Mouse (Mus musculus) intestine, embryonic 14.5 days (tissue): ENCODE results near the gene Ewsr1. TPM values are rescaled to one million over a fixed set of nuclear protein-coding genes. Genes with fewer than 3 reads are reported as not detected.

Experiments used
- ATAC-seq: fragments of 200-750 bp; cut with Nextera tagmentation; replicated peaks from 2 replicates; pipeline ENCODE4 v1.8.0; 2017; ENCODE audit warnings: low read depth, moderate number of reproducible peaks, moderate TSS enrichment, moderate library complexity; ENCODE audit not compliant: low FRiP score, low TSS enrichment
- DNase-seq: peaks from one replicate; pipeline ENCODE4 v3.0.0-alpha.2; 2018; ENCODE audit warnings: low spot score
- H3K27ac ChIP-seq: fragments of 300-500 bp; sonication (generic); 2 replicates; pipeline ENCODE4 v1.5.1; 2014; ENCODE audit warnings: low read depth, mild to moderate bottlenecking, control low read depth
- H3K27me3 ChIP-seq: fragments of 300-500 bp; sonication (generic); replicated peaks from 2 replicates; pipeline ENCODE4 v1.6.1; 2014; ENCODE audit warnings: low read length, control low read depth; ENCODE audit not compliant: control insufficient read depth, insufficient read depth
- H3K36me3 ChIP-seq: fragments of 300-500 bp; sonication (generic); 2 replicates; pipeline ENCODE4 v1.6.1; 2014; ENCODE audit warnings: low read length, control low read depth; ENCODE audit not compliant: control insufficient read depth, insufficient read depth
- H3K4me1 ChIP-seq: fragments of 300-500 bp; sonication (generic); replicated peaks from 2 replicates; pipeline ENCODE4 v1.6.1; 2014; ENCODE audit warnings: low read length, control low read depth, mixed read lengths; ENCODE audit not compliant: control insufficient read depth, insufficient read depth
- H3K4me2 ChIP-seq: fragments of 300-500 bp; sonication (generic); 2 replicates; pipeline ENCODE4 v1.6.1; 2014; ENCODE audit warnings: low read length
- H3K4me3 ChIP-seq: fragments of 300-500 bp; sonication (generic); 2 replicates; pipeline ENCODE4 v1.5.1; 2014; ENCODE audit warnings: low read depth, low read length, control low read depth, mixed read lengths
- H3K9ac ChIP-seq: fragments of 300-500 bp; sonication (generic); 2 replicates; pipeline ENCODE4 v1.6.1; 2014; ENCODE audit warnings: mild to moderate bottlenecking, low read length
- H3K9me3 ChIP-seq: fragments of 300-500 bp; sonication (generic); 2 replicates; pipeline ENCODE4 v1.6.1; 2016; ENCODE audit warnings: low read length, control low read depth; ENCODE audit not compliant: control insufficient read depth
- WGBS: fragments of 180-500 bp; shearing (Covaris S2); extraction: QIAGEN DNeasy Blood & Tissue Kit; methylation state at CpG from one replicate; pipeline ENCODE4 v1.1.7; 2014; 5-methylcytosine and 5-hydroxymethylcytosine counted together
- polyA plus RNA-seq: library from polyadenylated mRNA; unstranded; fragments of >200 nt; fragmentation: Nextera tagmentation; extraction: Ambion mirVana; gene quantifications from 2 replicates; pipeline ENCODE4 v1.2.1, GENCODE M21; 2014

Ewsr1 gene
- polyA plus RNA-seq, 1 experiment from 2014 or later, result 373 TPM

DNA sequence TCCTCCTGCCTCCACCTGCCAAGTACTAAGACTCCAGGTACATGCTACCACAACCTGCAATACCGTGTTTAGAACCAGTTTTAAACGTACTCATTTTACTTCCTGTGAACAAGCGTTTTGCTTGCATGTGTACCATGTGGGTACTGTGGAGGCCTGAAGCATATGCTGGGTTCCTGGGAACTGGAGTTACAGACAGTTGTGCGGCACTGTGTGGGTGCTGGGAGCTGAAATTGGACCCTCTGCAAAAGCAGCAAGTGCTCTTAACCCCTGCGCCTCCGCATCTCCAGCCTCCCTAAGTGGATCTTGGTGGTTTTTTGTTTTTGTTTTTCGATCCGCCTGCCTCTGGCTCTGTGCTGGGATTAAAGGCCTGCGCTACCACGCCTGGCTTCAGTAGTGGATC lies 47.4 kb downstream of the Ewsr1 start:
- H3K27ac ChIP-seq, result no peak overlapping the region
- H3K9me3 ChIP-seq, result no peaks in the 10 kb centered on the region
- H3K27me3 ChIP-seq, result peaks cover 17% of the 10 kb centered on the region
- no peaks in the 10 kb centered on the region for H3K36me3 ChIP-seq
- ATAC-seq (no peak), DNase-seq (no peak)
- no peak overlapping the region for H3K4me3 ChIP-seq
- H3K4me2 ChIP-seq, result no peak overlapping the region
- H3K9ac ChIP-seq, result no peak overlapping the region
- H3K4me1 ChIP-seq, result no peaks in the 10 kb centered on the region
- 85% methylated on average over 10 of the region's 10 CpGs for WGBS

DNA sequence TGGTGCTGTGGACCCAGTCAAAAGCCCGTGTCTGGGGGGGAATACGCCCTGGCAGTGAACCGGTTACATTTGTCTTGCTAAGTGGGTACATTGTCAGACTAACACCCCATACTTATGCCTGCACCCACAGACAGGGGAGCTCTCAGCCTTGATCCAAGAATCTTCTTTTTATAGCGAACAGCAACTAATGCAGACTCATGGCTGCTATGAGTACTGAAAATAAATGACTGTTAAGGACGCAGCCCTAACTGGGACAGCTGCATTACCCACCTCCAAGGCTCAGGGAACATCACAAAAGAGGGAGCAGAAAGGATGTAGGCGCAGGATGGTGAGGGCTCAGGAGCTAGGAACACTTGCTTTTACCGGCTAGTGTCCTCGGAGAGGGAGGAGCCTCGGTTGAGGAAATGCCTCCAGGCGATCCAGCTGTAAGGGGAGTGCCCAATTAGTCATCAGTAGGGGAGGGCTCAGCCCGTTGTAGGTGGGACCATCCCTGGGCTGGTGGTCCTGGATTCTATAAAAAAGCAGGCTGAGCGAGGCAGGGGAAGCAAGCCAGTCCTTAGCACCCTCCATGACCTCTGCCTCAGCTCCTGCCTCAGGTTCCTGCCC lies 52.6 kb downstream of the Ewsr1 start:
- H3K36me3 ChIP-seq, result peaks cover 9% of the 10 kb centered on the region
- 47% methylated on average over 12 of the region's 12 CpGs for WGBS
- no peak for ATAC-seq
- H3K4me3 ChIP-seq, result no peak overlapping the region
- no peak for DNase-seq
- H3K4me1 ChIP-seq, result no peaks in the 10 kb centered on the region
- no peak overlapping the region for H3K27ac ChIP-seq
- H3K27me3 ChIP-seq, result no peaks in the 10 kb centered on the region
- no peaks in the 10 kb centered on the region for H3K9me3 ChIP-seq
- H3K4me2 ChIP-seq, result no peak overlapping the region
- no peak overlapping the region for H3K9ac ChIP-seq

DNA sequence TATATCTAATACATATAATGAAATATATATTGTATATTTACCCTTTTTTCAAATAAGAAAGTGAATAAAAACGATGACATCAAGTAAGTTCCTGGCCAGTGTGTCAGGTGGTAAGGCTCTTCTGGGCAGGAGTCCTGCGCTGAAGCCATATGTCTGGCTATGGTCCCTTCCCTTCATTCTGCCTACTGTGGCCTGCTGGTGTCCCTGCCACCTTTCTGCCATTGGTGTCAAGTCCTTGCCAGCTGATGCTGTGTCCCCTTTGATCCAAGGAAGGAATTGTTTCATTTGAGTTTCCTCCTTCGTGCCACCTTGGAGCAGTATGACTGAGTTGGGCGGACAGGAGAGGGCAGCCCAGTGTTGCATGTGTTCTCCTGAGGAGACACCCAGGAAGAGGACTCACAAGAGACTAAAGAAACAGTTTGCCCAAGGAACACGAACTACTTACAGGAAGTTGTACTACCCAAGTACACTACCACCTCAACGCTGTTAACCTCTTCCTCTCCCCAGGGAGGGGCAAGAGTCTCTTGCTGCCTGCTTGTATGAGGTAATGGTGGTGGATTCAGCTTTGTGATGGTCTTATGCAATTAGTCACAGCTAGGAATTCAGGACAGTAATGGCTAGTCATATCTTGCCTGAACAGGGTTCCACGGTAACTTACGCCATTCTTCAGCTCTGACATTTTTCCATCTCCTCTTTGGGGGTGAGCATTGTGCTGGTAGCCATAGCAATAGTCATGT lies 56.3 kb downstream of the Ewsr1 start:
- Histone ChIP-seq H3K9ac (no peak overlapping the region), H3K4me1 (no peaks in the 10 kb centered on the region), H3K4me2 (no peak overlapping the region), H3K36me3 (peaks cover 34% of the 10 kb centered on the region), H3K27ac (no peak overlapping the region), H3K27me3 (no peaks in the 10 kb centered on the region), H3K4me3 (no peak overlapping the region), H3K9me3 (no peaks in the 10 kb centered on the region)
- DNase-seq (no peak), ATAC-seq (no peak)
- 86% methylated on average over 8 of the region's 8 CpGs for WGBS

DNA sequence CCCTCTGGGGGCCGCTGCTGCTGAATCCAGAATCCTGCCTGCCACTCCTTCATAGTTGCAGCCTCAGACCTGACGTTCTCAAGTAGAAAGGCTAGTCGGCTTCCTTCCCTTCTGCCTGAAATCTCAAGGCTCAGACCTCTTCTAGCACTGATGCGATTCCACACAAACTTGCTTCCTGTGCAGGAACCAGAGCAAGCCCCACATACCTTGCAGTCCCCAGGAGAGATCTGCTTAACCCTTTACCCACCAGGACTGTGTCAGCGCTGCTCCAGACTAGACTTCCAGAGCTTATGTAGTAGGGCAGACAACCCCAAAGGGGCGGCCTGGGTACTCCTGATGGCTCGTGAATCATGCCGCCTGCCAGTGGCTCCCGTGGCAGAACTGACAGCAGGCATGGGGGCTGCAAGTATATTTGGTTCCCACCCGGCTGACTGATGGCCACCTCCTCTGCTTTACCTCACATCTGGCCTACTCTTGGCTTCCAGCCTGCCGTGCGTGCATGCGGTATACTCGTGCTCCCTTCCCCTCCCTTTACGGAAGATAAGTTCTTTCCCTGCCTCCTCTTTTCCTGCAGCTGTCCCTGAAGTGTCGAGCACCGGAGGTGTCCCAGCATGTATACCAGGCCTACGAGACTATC lies 57.8 kb downstream of the Ewsr1 start:
- DNase-seq, result no peak
- Histone ChIP-seq H3K9ac (no peak overlapping the region), H3K27me3 (no peaks in the 10 kb centered on the region), H3K4me1 (no peaks in the 10 kb centered on the region), H3K27ac (no peak overlapping the region), H3K4me3 (no peak overlapping the region), H3K36me3 (peaks cover 49% of the 10 kb centered on the region), H3K4me2 (no peak overlapping the region), H3K9me3 (no peaks in the 10 kb centered on the region)
- no peak for ATAC-seq
- 64% methylated on average over 18 of the region's 18 CpGs for WGBS

DNA sequence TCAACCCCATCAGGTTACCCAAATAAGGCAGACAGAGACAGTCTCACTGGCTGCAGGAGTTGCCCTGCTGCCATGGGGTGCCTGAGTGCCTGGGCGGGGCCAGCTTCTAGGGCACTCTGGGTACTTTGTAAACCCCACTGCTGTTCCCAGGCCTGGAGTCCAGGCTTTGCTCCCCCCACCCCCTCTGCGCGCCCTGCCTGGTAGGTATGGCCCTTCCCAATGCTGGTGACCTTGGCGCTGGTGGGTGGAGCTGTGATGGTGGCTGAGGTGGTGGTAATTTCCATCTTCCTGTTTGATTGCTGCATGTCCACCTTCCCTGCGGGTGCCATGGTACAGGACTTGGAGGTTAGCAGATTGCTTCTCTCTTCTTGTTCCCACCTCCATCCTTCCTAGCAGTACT lies 58.5 kb downstream of the Ewsr1 start:
- ATAC-seq (no peak), DNase-seq (no peak)
- Histone ChIP-seq H3K36me3 (peaks cover 54% of the 10 kb centered on the region), H3K4me2 (no peak overlapping the region), H3K9ac (no peak overlapping the region), H3K4me1 (no peaks in the 10 kb centered on the region), H3K9me3 (no peaks in the 10 kb centered on the region), H3K27me3 (no peaks in the 10 kb centered on the region), H3K27ac (no peak overlapping the region), H3K4me3 (no peak overlapping the region)
- WGBS, result 90% methylated on average over 5 of the region's 5 CpGs

DNA sequence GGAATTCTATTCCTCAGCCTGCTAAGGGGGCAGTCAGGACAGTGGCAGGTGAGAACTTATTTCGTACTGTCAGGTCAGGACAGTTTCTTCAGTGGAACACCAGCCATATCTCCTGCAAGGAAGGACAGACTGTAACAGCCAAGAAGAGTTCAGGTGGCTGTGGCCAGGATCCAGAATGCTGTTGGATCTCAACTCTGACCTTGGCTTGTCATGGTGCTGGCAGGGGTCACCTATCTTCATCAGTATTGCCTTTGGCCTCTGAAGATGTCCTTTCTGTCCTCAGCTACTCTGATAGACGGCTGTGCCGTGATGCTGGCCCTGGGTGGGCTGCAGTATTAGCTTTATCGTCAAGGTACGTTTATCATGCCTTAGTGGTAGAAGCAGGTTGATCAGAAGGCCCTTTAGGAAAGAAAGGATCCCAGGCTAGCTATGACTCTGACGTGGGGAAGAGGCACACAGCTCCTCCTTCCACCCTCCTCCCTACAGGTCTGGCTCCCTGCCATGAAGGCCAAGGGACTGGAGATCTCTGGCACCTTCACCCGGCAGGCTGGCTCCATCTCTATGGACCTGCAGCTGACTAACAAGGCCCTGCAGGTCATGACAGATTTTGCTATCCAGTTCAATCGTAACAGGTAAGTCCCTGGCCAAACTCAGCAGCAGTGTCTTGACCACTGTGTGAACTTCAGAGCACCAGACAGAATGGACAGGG lies 61.8 kb downstream of the Ewsr1 start:
- WGBS, result 86% methylated on average over 8 of the region's 8 CpGs
- ATAC-seq (no peak), DNase-seq (no peak)
- Histone ChIP-seq H3K36me3 (peaks cover 82% of the 10 kb centered on the region), H3K27ac (no peak overlapping the region), H3K4me3 (no peak overlapping the region), H3K9me3 (no peaks in the 10 kb centered on the region), H3K27me3 (no peaks in the 10 kb centered on the region), H3K4me1 (no peaks in the 10 kb centered on the region), H3K4me2 (no peak overlapping the region), H3K9ac (no peak overlapping the region)

DNA sequence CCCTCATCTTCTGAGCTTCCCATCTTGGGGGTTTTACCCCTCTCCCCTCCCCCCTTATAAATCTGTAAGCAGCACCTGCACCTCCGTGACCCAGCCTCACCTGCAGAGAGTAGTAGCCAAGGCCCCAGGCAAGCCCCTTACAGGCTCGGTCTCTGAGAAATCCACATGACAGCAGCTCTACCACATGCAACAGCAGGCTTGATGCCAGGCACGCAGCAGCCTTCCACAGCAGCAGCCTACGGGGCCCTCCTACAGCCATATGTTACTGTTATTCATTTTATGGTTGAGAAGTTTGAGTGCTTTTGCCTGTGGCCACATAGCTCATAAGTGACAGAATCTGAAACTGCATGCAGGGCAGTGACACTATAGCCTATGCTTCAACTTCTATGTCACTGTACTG lies 63.6 kb downstream of the Ewsr1 start:
- 88% methylated on average over 4 of the region's 4 CpGs for WGBS
- Histone ChIP-seq H3K4me1 (no peaks in the 10 kb centered on the region), H3K36me3 (peaks cover 95% of the 10 kb centered on the region), H3K27me3 (no peaks in the 10 kb centered on the region), H3K4me3 (no peak overlapping the region), H3K27ac (no peak overlapping the region), H3K9me3 (no peaks in the 10 kb centered on the region), H3K4me2 (no peak overlapping the region), H3K9ac (no peak overlapping the region)
- ATAC-seq (no peak), DNase-seq (no peak)

DNA sequence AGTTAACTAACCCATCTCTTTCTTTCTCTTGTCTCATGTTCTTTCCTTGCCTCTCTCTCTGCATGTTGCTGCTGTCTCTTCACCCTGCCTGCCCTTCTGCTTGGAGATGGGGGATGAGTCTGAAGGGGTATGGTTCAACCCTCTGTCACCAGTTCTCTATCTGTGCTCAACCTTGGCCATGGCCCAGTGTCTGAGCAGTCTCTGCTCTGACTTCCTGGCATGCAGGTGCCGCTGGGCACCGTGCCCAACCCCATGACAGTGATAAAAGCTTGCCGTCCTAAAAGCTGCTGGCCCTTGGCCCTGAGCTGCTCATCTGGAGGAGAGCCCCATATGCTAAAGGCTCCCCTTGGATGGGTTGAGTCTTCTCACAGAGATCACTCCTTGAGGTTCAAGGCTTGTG lies 65.9 kb downstream of the Ewsr1 start:
- 78% methylated on average over 3 of the region's 3 CpGs for WGBS
- no peak overlapping the region for H3K4me2 ChIP-seq
- no peaks in the 10 kb centered on the region for H3K27me3 ChIP-seq
- H3K9me3 ChIP-seq, result no peaks in the 10 kb centered on the region
- no peak overlapping the region for H3K9ac ChIP-seq
- no peak overlapping the region for H3K4me3 ChIP-seq
- DNase-seq, result no peak
- no peaks in the 10 kb centered on the region for H3K4me1 ChIP-seq
- no peak for ATAC-seq
- peaks cover 85% of the 10 kb centered on the region for H3K36me3 ChIP-seq
- H3K27ac ChIP-seq, result no peak overlapping the region
